Mouse (Mus musculus): Measurements from ENCODE around the gene Slc36a2.

- TF ChIP-seq CTCF (IDR thresholded peaks at IDR 0.05; ENCODE audit: extremely low read depth, insufficient read depth, low read length) (no peak), POLR2A (IDR thresholded peaks at IDR 0.05; ENCODE audit: extremely low read depth, insufficient read depth, low read length) (no peak)
These were observed 56.9 kb downstream of the Slc36a2 start for GRCm38 (mm10) chr11:55127937-55128336.
